Mouse (Mus musculus): ENCODE data around the gene Pnmal1. TPM values are rescaled to one million over a fixed set of nuclear protein-coding genes. Genes with fewer than 3 reads are reported as not detected.

The Pnmal1 gene
- 0.12 TPM in 1 of 2 replicates, not detected in the other for total RNA-seq (2017)

DNA sequence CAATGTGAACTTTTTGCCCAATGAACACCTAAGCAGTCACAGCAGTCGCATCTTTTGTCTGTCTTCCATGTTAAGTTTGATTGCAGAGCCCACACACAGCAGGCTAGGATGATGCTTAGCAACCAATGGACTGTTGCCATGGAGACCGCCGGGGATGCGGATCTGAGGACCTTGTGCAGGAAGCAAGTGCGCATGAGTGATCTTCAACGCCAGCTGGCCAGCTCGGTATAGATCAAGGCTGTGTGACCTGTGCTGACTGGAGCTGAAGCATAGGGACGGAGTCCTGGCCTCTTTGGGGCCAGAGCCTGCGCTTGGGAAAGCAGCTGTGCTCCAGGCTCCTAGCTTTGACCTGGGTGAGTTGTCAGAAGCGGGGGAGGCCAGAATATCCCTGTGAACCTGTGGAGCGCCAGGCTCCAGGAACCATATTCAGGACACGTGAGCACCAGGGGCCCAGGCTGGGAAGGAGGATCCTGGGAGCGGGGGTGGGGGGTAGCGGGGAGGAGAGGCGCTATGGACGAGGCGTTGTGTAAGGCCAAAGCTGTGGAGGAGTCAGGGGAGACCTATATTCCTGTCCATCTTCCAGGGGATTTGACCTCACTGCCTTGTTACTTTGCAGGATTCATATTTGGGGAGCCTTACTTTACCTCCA lies at the start of gene Pnmal1:
Gene Pnmal1, plus strand, starts transcription at position 141 of the 649 bp plus-strand sequence.
- no peak for ATAC-seq (ENCODE audit: extremely low read depth, insufficient number of reproducible peaks, low FRiP score, poor library complexity, severe bottlenecking)

DNA sequence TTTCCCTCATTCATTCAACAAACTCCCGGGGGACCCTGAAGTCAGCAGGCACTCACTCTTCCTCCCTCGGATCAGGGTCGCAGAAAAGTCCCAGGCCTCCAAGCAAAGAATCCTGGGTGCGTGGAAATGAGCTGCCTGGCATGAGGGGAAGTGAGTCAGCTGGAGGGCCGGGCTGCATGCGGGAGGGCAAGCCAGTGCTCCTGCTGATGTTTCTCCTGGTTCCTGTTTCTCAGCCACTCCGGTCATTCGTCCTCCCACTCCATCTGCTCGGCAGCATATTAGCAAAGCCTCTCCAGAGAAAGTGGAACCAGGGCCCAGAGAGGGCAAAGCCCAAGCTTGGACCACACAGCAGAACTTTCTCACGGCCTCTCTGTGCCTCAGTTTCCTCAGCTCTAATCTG lies 49.6 kb upstream of the Pnmal1 start:
- ATAC-seq (ENCODE audit: extremely low read depth, insufficient number of reproducible peaks, low FRiP score, poor library complexity, severe bottlenecking), result peak; percentile 51; the same call in 1 of the 2 replicates

- no peak for ATAC-seq (ENCODE audit: extremely low read depth, insufficient number of reproducible peaks, low FRiP score, poor library complexity, severe bottlenecking)
Observed at GRCm38 (mm10) chr7:16911904-16912303, 47.6 kb upstream of the Pnmal1 start.

- ATAC-seq (ENCODE audit: extremely low read depth, insufficient number of reproducible peaks, low FRiP score, poor library complexity, severe bottlenecking), result no peak
Observed at GRCm38 (mm10) chr7:16912360-16912759, 47.1 kb upstream of the Pnmal1 start.

GRCm38 (mm10) chr7:16913806-16914452 lies 45.5 kb upstream of the Pnmal1 start:
- peak; percentile 76 for ATAC-seq (ENCODE audit: extremely low read depth, insufficient number of reproducible peaks, low FRiP score, poor library complexity, severe bottlenecking)

- ATAC-seq (ENCODE audit: extremely low read depth, insufficient number of reproducible peaks, low FRiP score, poor library complexity, severe bottlenecking), result no peak
Observed at GRCm38 (mm10) chr7:16914453-16915343, 44.8 kb upstream of the Pnmal1 start.

GRCm38 (mm10) chr7:16915461-16916340 lies 43.8 kb upstream of the Pnmal1 start:
- no peak for ATAC-seq (ENCODE audit: extremely low read depth, insufficient number of reproducible peaks, low FRiP score, poor library complexity, severe bottlenecking)

DNA sequence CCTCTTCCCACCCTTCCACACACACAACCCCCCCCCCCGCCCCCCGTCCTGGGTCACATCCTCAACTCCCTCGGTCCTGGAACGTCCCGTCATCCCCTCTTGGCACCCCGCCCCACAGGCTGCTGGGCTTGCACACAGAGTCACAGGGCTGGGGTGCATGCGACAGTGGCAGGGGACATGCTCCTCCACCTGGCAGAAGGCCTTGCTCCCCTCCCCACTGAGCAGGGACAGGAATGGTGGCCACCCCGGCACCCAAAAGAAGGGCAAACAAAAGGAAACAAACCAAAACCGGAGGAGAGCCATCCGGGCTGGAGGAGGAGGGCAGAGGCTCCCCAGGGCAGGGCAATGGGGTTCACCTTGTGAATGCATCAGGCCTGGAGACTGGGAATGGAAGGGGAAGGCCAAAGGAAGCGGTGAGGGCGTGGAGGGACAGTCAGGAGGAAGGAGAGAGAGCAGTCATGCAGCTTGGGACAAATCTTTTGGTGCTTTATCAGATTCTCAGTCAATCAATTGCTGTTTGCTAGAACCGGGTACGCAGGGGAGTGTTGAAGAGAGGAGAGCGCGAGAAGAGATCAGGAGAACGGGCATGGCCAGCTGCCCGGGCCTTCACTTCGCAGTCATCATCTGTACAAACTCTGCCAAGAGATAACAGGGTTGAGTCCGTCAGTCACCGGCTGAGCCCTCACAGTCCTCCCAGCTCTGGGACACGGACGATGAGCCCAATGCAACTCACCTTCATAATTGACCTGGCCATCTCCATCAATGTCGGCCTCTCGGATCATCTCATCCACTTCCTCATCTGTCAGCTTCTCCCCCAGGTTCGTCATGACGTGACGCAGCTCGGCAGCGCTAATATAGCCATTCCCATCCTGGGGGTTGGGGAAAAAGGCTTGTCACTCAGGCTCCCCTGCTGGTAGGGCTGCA lies 42.9 kb upstream of the Pnmal1 start:
- no peak for ATAC-seq (ENCODE audit: extremely low read depth, insufficient number of reproducible peaks, low FRiP score, poor library complexity, severe bottlenecking)

- ATAC-seq (ENCODE audit: extremely low read depth, insufficient number of reproducible peaks, low FRiP score, poor library complexity, severe bottlenecking), result no peak
Observed at GRCm38 (mm10) chr7:16917447-16917846, 42.0 kb upstream of the Pnmal1 start.

DNA sequence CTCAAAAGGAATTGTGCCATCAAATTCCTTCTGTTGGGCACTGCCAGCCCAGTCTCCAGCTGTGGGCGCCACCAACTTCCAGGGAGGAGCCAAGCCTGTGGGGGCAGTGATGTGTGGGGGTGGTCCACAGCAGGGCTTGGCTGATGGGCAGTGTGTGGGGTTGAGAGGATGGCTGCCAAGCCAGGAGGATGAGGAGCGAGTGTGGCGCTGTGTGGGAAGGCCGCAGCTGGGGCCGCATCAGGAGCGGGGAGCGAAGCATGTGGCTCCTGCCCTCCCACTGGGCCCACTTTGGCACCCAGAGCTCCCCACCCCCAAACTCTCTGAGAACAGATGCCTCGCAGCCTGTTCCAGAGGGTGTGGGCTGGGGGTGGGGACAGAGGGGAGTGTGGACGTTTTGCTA lies 41.5 kb upstream of the Pnmal1 start:
- ATAC-seq (ENCODE audit: extremely low read depth, insufficient number of reproducible peaks, low FRiP score, poor library complexity, severe bottlenecking), result no peak

GRCm38 (mm10) chr7:16918670-16919069 lies 40.8 kb upstream of the Pnmal1 start:
- no peak for ATAC-seq (ENCODE audit: extremely low read depth, insufficient number of reproducible peaks, low FRiP score, poor library complexity, severe bottlenecking)

- ATAC-seq (ENCODE audit: extremely low read depth, insufficient number of reproducible peaks, low FRiP score, poor library complexity, severe bottlenecking), result no peak
Observed at GRCm38 (mm10) chr7:16919395-16920149, 39.9 kb upstream of the Pnmal1 start.

DNA sequence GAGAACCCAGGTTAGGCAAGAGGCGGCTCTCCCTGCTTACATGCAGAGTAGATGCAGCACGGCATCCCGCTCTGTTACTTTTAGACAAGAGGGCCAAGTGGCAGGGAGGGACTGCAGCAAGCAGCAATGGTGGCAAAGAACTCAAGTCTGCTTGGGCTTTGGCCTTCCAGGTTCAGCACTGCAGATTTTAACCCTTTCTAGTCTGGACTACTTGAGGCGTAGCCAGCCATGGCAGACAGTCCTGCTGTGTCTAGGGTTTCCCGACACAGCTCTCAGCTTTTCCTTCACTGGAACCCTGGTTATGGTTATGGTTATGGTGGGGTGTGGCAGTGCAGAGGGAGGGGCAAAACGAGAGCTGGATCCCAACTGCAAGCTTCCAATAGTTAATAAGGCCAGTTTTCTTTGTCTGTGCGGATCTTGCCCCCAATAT lies 39.3 kb upstream of the Pnmal1 start:
- ATAC-seq (ENCODE audit: extremely low read depth, insufficient number of reproducible peaks, low FRiP score, poor library complexity, severe bottlenecking), result no peak

DNA sequence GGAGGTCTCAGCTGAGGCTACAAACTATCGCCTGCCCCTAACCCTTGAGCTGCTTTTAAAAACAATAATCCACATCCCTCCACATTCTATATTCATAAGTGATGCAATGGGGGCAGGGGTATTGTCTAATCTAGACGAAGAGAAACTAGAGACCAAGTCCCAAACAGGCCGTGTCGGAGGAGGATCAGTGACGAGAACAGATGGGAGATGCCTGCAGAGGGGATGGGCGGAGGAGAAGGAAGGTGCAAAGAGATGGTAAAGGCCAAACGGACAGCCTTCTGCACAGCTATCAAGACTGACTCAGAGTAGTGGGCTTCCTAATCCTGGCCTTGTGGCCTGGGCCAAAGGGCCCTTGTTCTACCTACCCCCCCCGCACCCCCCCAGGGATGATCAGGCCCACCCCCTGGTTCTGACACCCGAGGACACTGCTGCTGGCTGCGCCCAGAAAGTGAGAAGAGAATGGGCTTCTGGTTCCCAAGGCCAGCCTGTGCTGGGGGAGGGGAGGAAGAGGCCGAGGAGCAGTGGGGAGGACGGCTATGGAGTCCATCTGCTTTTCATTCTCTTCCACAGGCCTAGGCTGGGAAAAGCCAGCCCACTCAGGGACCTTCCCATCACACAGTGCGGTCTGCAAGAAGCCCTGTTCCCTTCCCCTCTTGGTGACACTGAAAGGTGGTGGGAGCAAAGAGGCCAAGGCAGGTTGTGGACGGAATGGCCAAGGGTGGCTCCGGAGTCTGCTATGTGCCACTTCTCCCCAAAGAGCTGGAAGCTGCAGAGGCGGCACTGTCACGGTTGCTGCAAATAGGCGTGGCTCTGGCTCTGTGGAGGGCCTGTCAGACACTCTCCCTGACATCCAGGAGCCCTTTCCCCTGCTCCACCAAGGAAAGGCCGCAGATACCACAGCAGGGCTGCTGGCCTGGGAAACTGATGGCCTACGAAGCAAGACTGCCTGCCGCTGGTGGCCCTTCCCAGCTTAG lies 38.4 kb upstream of the Pnmal1 start:
- ATAC-seq (ENCODE audit: extremely low read depth, insufficient number of reproducible peaks, low FRiP score, poor library complexity, severe bottlenecking), result no peak

GRCm38 (mm10) chr7:16921881-16922335 lies 37.6 kb upstream of the Pnmal1 start:
- no peak for ATAC-seq (ENCODE audit: extremely low read depth, insufficient number of reproducible peaks, low FRiP score, poor library complexity, severe bottlenecking)

Data from neutrophil, adult 5-6 weeks (primary cell).